Mouse (Mus musculus): ENCODE data around the gene Slit3. TPM values are rescaled to one million over a fixed set of nuclear protein-coding genes. Genes with fewer than 3 reads are reported as not detected.

Slit3 gene
- polyA plus RNA-seq, 1 experiment from 2014 or later: 28.0 TPM

- 56% methylated on average over 7 of the region's 7 CpGs for WGBS
Observed at GRCm38 (mm10) chr11:35637102-35637501, 516.1 kb downstream of the Slit3 start.

GRCm38 (mm10) chr11:35638862-35639384 is 517.9 kb downstream of the Slit3 start:
- no peaks in the 10 kb centered on the region; the same call in 1 of the 2 replicates for H3K27me3 ChIP-seq
- ATAC-seq (ENCODE audit: insufficient number of reproducible peaks, insufficient read depth, low FRiP score, low TSS enrichment, low read depth): no peak
- peaks cover 24% of the 10 kb centered on the region for H3K4me1 ChIP-seq
- H3K9me3 ChIP-seq: no peaks in the 10 kb centered on the region
- 5% methylated on average over 3 of the region's 3 CpGs for whole genome bisulfite sequencing
- H3K4me3 ChIP-seq: no peak overlapping the region
- 0 out of 2 replicates have a peak overlapping the region, but pooled peaks have one; percentile 11 for H3K4me2 ChIP-seq
- no peak overlapping the region for H3K27ac ChIP-seq
- no peak overlapping the region for H3K9ac ChIP-seq
- peaks cover 22% of the 10 kb centered on the region for H3K36me3 ChIP-seq

More at GRCm38 (mm10) chr11:35637102-35637501, 516.1 kb downstream of the Slit3 start:
- no peak for ATAC-seq (ENCODE audit: insufficient number of reproducible peaks, insufficient read depth, low FRiP score, low TSS enrichment, low read depth)
- Histone ChIP-seq H3K36me3 (peaks cover 36% of the 10 kb centered on the region), H3K4me1 (peaks cover 24% of the 10 kb centered on the region), H3K4me3 (no peak overlapping the region), H3K9ac (no peak overlapping the region), H3K27me3 (no peaks in the 10 kb centered on the region; the same call in 1 of the 2 replicates), H3K9me3 (no peaks in the 10 kb centered on the region), H3K4me2 (no peak overlapping the region), H3K27ac (no peak overlapping the region)

GRCm38 (mm10) chr11:35639428-35639827 is 518.4 kb downstream of the Slit3 start:
- no peaks in the 10 kb centered on the region; the same call in 1 of the 2 replicates for H3K27me3 ChIP-seq
- no peak overlapping the region for H3K27ac ChIP-seq
- H3K9me3 ChIP-seq: no peaks in the 10 kb centered on the region
- 14% methylated on average over 11 of the region's 11 CpGs for WGBS
- peaks cover 16% of the 10 kb centered on the region for H3K36me3 ChIP-seq
- H3K4me2 ChIP-seq: peak overlapping the region; percentile 11; the same call in 1 of the 2 replicates
- ATAC-seq (ENCODE audit: insufficient number of reproducible peaks, insufficient read depth, low FRiP score, low TSS enrichment, low read depth): no peak
- peaks cover 24% of the 10 kb centered on the region for H3K4me1 ChIP-seq
- H3K9ac ChIP-seq: no peak overlapping the region
- H3K4me3 ChIP-seq: no peak overlapping the region

GRCm38 (mm10) chr11:35651286-35651685 is 530.3 kb downstream of the Slit3 start:
- Histone ChIP-seq H3K4me2 (no peak overlapping the region), H3K4me1 (peaks cover 6% of the 10 kb centered on the region), H3K9ac (no peak overlapping the region), H3K27ac (no peak overlapping the region), H3K4me3 (no peak overlapping the region), H3K36me3 (peaks cover 38% of the 10 kb centered on the region), H3K9me3 (no peaks in the 10 kb centered on the region), H3K27me3 (no peaks in the 10 kb centered on the region)
- WGBS: 82% methylated on average over 10 of the region's 10 CpGs
- no peak for ATAC-seq (ENCODE audit: insufficient number of reproducible peaks, insufficient read depth, low FRiP score, low TSS enrichment, low read depth)

- Histone ChIP-seq H3K4me2 (no peak overlapping the region), H3K9ac (no peak overlapping the region), H3K9me3 (no peaks in the 10 kb centered on the region), H3K4me3 (no peak overlapping the region), H3K27ac (0 out of 2 replicates have a peak overlapping the region, but pooled peaks have one; percentile 55), H3K36me3 (peaks cover 30% of the 10 kb centered on the region), H3K27me3 (no peaks in the 10 kb centered on the region), H3K4me1 (peaks cover 8% of the 10 kb centered on the region)
- ATAC-seq (ENCODE audit: insufficient number of reproducible peaks, insufficient read depth, low FRiP score, low TSS enrichment, low read depth): no peak
Observed at GRCm38 (mm10) chr11:35655836-35656235, 534.8 kb downstream of the Slit3 start.

- H3K36me3 ChIP-seq: peaks cover 17% of the 10 kb centered on the region
- no peak overlapping the region for H3K4me3 ChIP-seq
- H3K9me3 ChIP-seq: no peaks in the 10 kb centered on the region
- H3K4me1 ChIP-seq: peaks cover 8% of the 10 kb centered on the region
- no peak for ATAC-seq (ENCODE audit: insufficient number of reproducible peaks, insufficient read depth, low FRiP score, low TSS enrichment, low read depth)
- no peak overlapping the region for H3K4me2 ChIP-seq
- no peak overlapping the region for H3K27ac ChIP-seq
- H3K9ac ChIP-seq: no peak overlapping the region
- WGBS: 86% methylated on average over 6 of the region's 6 CpGs
- no peaks in the 10 kb centered on the region for H3K27me3 ChIP-seq
Observed at GRCm38 (mm10) chr11:35657582-35657981, 536.6 kb downstream of the Slit3 start.

GRCm38 (mm10) chr11:35660967-35661366 is 539.9 kb downstream of the Slit3 start:
- Histone ChIP-seq H3K27me3 (no peaks in the 10 kb centered on the region), H3K36me3 (peaks cover 20% of the 10 kb centered on the region; the same call in 1 of the 2 replicates), H3K9me3 (no peaks in the 10 kb centered on the region), H3K4me2 (no peak overlapping the region), H3K27ac (no peak overlapping the region), H3K4me1 (peaks cover 5% of the 10 kb centered on the region), H3K9ac (no peak overlapping the region), H3K4me3 (no peak overlapping the region)
- no peak for ATAC-seq (ENCODE audit: insufficient number of reproducible peaks, insufficient read depth, low FRiP score, low TSS enrichment, low read depth)
- WGBS: 84% methylated on average over 4 of the region's 4 CpGs

GRCm38 (mm10) chr11:35662945-35663344 is 541.9 kb downstream of the Slit3 start:
- H3K36me3 ChIP-seq: peaks cover 18% of the 10 kb centered on the region; the same call in 1 of the 2 replicates
- no peaks in the 10 kb centered on the region for H3K9me3 ChIP-seq
- WGBS: 74% methylated on average over 3 of the region's 3 CpGs
- H3K27me3 ChIP-seq: no peaks in the 10 kb centered on the region
- no peak for ATAC-seq (ENCODE audit: insufficient number of reproducible peaks, insufficient read depth, low FRiP score, low TSS enrichment, low read depth)
- H3K4me2 ChIP-seq: no peak overlapping the region
- no peak overlapping the region for H3K27ac ChIP-seq
- H3K9ac ChIP-seq: no peak overlapping the region
- no peak overlapping the region for H3K4me3 ChIP-seq
- H3K4me1 ChIP-seq: no peaks in the 10 kb centered on the region

- H3K4me1 ChIP-seq: no peaks in the 10 kb centered on the region
- ATAC-seq (ENCODE audit: insufficient number of reproducible peaks, insufficient read depth, low FRiP score, low TSS enrichment, low read depth): no peak
- H3K27ac ChIP-seq: no peak overlapping the region
- no peaks in the 10 kb centered on the region for H3K27me3 ChIP-seq
- H3K4me3 ChIP-seq: no peak overlapping the region
- no peak overlapping the region for H3K9ac ChIP-seq
- no peaks in the 10 kb centered on the region for H3K9me3 ChIP-seq
- WGBS: 55% methylated on average over 8 of the region's 8 CpGs
- H3K4me2 ChIP-seq: no peak overlapping the region
- H3K36me3 ChIP-seq: peaks cover 18% of the 10 kb centered on the region; the same call in 1 of the 2 replicates
Observed at GRCm38 (mm10) chr11:35663661-35664060, 542.6 kb downstream of the Slit3 start.

- 53% methylated on average over 5 of the region's 5 CpGs for WGBS
- peaks cover 21% of the 10 kb centered on the region for H3K36me3 ChIP-seq
- H3K4me2 ChIP-seq: no peak overlapping the region
- no peaks in the 10 kb centered on the region for H3K4me1 ChIP-seq
- H3K27me3 ChIP-seq: no peaks in the 10 kb centered on the region
- no peak overlapping the region for H3K27ac ChIP-seq
- ATAC-seq (ENCODE audit: insufficient number of reproducible peaks, insufficient read depth, low FRiP score, low TSS enrichment, low read depth): no peak
- no peaks in the 10 kb centered on the region for H3K9me3 ChIP-seq
- H3K9ac ChIP-seq: no peak overlapping the region
- H3K4me3 ChIP-seq: no peak overlapping the region
Observed at GRCm38 (mm10) chr11:35664991-35665390, 544.0 kb downstream of the Slit3 start.

GRCm38 (mm10) chr11:35667428-35667827 is 546.4 kb downstream of the Slit3 start:
- no peak overlapping the region for H3K9ac ChIP-seq
- no peak overlapping the region for H3K27ac ChIP-seq
- WGBS: 42% methylated on average over 3 of the region's 3 CpGs
- ATAC-seq (ENCODE audit: insufficient number of reproducible peaks, insufficient read depth, low FRiP score, low TSS enrichment, low read depth): no peak
- no peaks in the 10 kb centered on the region for H3K9me3 ChIP-seq
- H3K4me1 ChIP-seq: no peaks in the 10 kb centered on the region
- no peak overlapping the region for H3K4me2 ChIP-seq
- no peak overlapping the region for H3K4me3 ChIP-seq
- no peaks in the 10 kb centered on the region for H3K27me3 ChIP-seq
- H3K36me3 ChIP-seq: peaks cover 36% of the 10 kb centered on the region

- H3K9ac ChIP-seq: no peak overlapping the region
Observed at GRCm38 (mm10) chr11:35668138-35668537, 547.1 kb downstream of the Slit3 start.

More at GRCm38 (mm10) chr11:35668138-35668537, 547.1 kb downstream of the Slit3 start:
- ATAC-seq (ENCODE audit: insufficient number of reproducible peaks, insufficient read depth, low FRiP score, low TSS enrichment, low read depth): no peak
- 42% methylated on average over 3 of the region's 3 CpGs for WGBS
- no peaks in the 10 kb centered on the region for H3K4me1 ChIP-seq
- no peak overlapping the region for H3K4me3 ChIP-seq
- peaks cover 39% of the 10 kb centered on the region for H3K36me3 ChIP-seq
- no peak overlapping the region for H3K27ac ChIP-seq
- no peaks in the 10 kb centered on the region for H3K27me3 ChIP-seq
- H3K4me2 ChIP-seq: no peak overlapping the region
- H3K9me3 ChIP-seq: no peaks in the 10 kb centered on the region

All from embryonic facial prominence, embryonic 13.5 days (tissue).